In genomic region chr5:139794938-139795337, GRCm38 (mm10) we compare ENCODE assay signal across 9 mouse cellular contexts. TPM values are rescaled to one million over a fixed set of nuclear protein-coding genes. Genes with fewer than 3 reads are reported as not detected.
DNase-seq lines count a peak whose midpoint lies in the region; ATAC-seq lines count a peak whose summit lies in the region.
"Had no signal": no experiment of that assay in that cellular context is flagged by ENCODE, and none has a peak within 500 bp of the region (broad histone marks: within the 10 kb centered on the region; RNA-seq: fewer than 3 reads in every experiment).

No protein-coding gene starts in this region.

- intact Hi-C loops in heart, postnatal 25 days (cut with DNase I): no loop called here
- intact Hi-C loops in left cerebral cortex, postnatal 36 days (cut with DNase I): no loop called here

- H3K4me3 ChIP-seq in heart, embryonic 14.5 days (ENCODE audit: control insufficient read depth in 1 of 2, insufficient read depth in 1 of 2, low read depth in 1 of 2, low read length in 2 of 2): no peak overlapping the region
- H3K4me3 ChIP-seq: neural tube, embryonic 13.5 days had no signal

- peak; percentile 97 for DNase-seq in heart, adult 11 months
- no peak for DNase-seq in heart, postnatal 25 days (ENCODE audit: low spot score)
- DNase-seq in adrenal gland, adult 2 months: peak; percentile 88
- DNase-seq in lung, postnatal 4 days: peak; percentile 36 to 42
- no peak for DNase-seq in ovary, postnatal 10 days (ENCODE audit: low spot score)
- no peak for DNase-seq in left cerebral cortex, postnatal 36 days (ENCODE audit: low spot score in 2 of 2)
- no peak for DNase-seq in layer of hippocampus, postnatal 36 days

- 27% methylated on average over 10 of the region's 10 CpGs for WGBS in heart, embryonic 14.5 days

- no peaks in the 10 kb centered on the region for H3K27me3 ChIP-seq in heart, embryonic 14.5 days (ENCODE audit: control insufficient read depth, insufficient read depth, low read length)

- H3K9me3 ChIP-seq in heart, embryonic 14.5 days (ENCODE audit: control insufficient read depth, low read length): no peaks in the 10 kb centered on the region
- H3K9me3 ChIP-seq: neural tube, embryonic 13.5 days had no signal

- ATAC-seq in heart, embryonic 14.5 days (ENCODE audit: insufficient number of reproducible peaks, insufficient read depth, low FRiP score, low read depth): no peak

- H3K4me2 ChIP-seq in heart, embryonic 14.5 days (ENCODE audit: low read length): peak overlapping the region; percentile 37; the same call in 1 of the 2 replicates
- H3K4me2 ChIP-seq: neural tube, embryonic 13.5 days had no signal

- peaks cover 11% of the 10 kb centered on the region for H3K36me3 ChIP-seq in heart, embryonic 14.5 days (ENCODE audit: control insufficient read depth, insufficient read depth, low read length)

- H3K9ac ChIP-seq in heart, embryonic 14.5 days (ENCODE audit: low read length): peak overlapping the region; percentile 46; the same call in 1 of the 2 replicates

- H3K4me1 ChIP-seq in heart, embryonic 14.5 days (ENCODE audit: control insufficient read depth in 2 of 2, insufficient read depth in 2 of 2, low read length in 2 of 2): peaks cover 67 to 75% of the 10 kb centered on the region in 2 experiments

- H3K27ac ChIP-seq in heart, embryonic 14.5 days (replicated peaks in 1 of 2; ENCODE audit: control insufficient read depth in 1 of 2, insufficient read depth in 1 of 2, low read depth in 2 of 2, low read length in 2 of 2): peak overlapping the region; percentile 74 to 94
- H3K27ac ChIP-seq: neural tube, embryonic 13.5 days had no signal

RNA-seq across cellular contexts. Expression of gene Mafk, which starts 3.6 kb away (rescaled TPM):
- 10 to 100 TPM; 30.2 to 30.9 TPM for total RNA-seq in heart, postnatal 25 days (2021)
- 10 to 100 TPM; 32.1 to 34.1 TPM for total RNA-seq in adrenal gland, adult 2 months (2021)
- polyA plus RNA-seq in adrenal gland, adult 2 months (2012; rRNA removed): 28.8 and 29.8 TPM in 2 replicates
- 10.6 and 11.2 TPM in 2 replicates for polyA plus RNA-seq in heart, embryonic 14.5 days (2014; fragmentation: Nextera tagmentation; extraction: Ambion mirVana)
- total RNA-seq in left cerebral cortex, postnatal 36 days (2021): 1 to 10 TPM; 8.2 to 8.8 TPM
- 1 to 10 TPM; 7.3 to 8.2 TPM for total RNA-seq in layer of hippocampus, postnatal 36 days (2021)

RNA-seq across cellular contexts. Expression of gene Ints1, which starts 19.5 kb away (rescaled TPM):
- 10 to 100 TPM; 43.3 to 47.3 TPM for total RNA-seq in heart, postnatal 25 days (2021)
- total RNA-seq in adrenal gland, adult 2 months (2021): 10 to 100 TPM; 50.6 to 55.9 TPM
- 77.2 and 91.0 TPM in 2 replicates for polyA plus RNA-seq in adrenal gland, adult 2 months (2012; rRNA removed)
- polyA plus RNA-seq in heart, embryonic 14.5 days (2014; fragmentation: Nextera tagmentation; extraction: Ambion mirVana): 17.1 and 19.8 TPM in 2 replicates
- total RNA-seq in left cerebral cortex, postnatal 36 days (2021): 10 to 100 TPM; 95.5 to 96.2 TPM
- 10 to 100 TPM; 86.4 to 91.9 TPM for total RNA-seq in layer of hippocampus, postnatal 36 days (2021)

RNA-seq across cellular contexts. Expression of gene Tmem184a, which starts 24.8 kb away (rescaled TPM):
- under 1 TPM; 0.16 to 0.17 TPM for total RNA-seq in heart, postnatal 25 days (2021)
- total RNA-seq in adrenal gland, adult 2 months (2021): under 1 TPM; 0.17 TPM
- 0.43 and 1.5 TPM in 2 replicates for polyA plus RNA-seq in adrenal gland, adult 2 months (2012; rRNA removed)
- 0.05 and 0.19 TPM in 2 replicates for polyA plus RNA-seq in heart, embryonic 14.5 days (2014; fragmentation: Nextera tagmentation; extraction: Ambion mirVana)
- total RNA-seq in left cerebral cortex, postnatal 36 days (2021): under 1 TPM in 1 of 2 experiments, not detected in 1; 0.89 TPM
- 1 to 10 TPM in 1 of 2 experiments, under 1 TPM in 1; 0.18 to 1.0 TPM for total RNA-seq in layer of hippocampus, postnatal 36 days (2021)

RNA-seq across cellular contexts. Expression of gene Gm26938, which starts 31.3 kb away (rescaled TPM):
- total RNA-seq in heart, postnatal 25 days (2021): not detected
- not detected for total RNA-seq in adrenal gland, adult 2 months (2021)
- polyA plus RNA-seq in adrenal gland, adult 2 months (2012; rRNA removed): not detected in 2 replicates
- polyA plus RNA-seq in heart, embryonic 14.5 days (2014; fragmentation: Nextera tagmentation; extraction: Ambion mirVana): not detected in 2 replicates
- not detected for total RNA-seq in left cerebral cortex, postnatal 36 days (2021)
- total RNA-seq in layer of hippocampus, postnatal 36 days (2021): not detected
- polyA plus RNA-seq: neural tube, embryonic 13.5 days had no signal

RNA-seq across cellular contexts. Expression of gene Psmg3, which starts 31.7 kb away (rescaled TPM):
- total RNA-seq in heart, postnatal 25 days (2021): 10 to 100 TPM; 10.2 to 11.1 TPM
- 10 to 100 TPM; 14.8 to 21.5 TPM for total RNA-seq in adrenal gland, adult 2 months (2021)
- polyA plus RNA-seq in adrenal gland, adult 2 months (2012; rRNA removed): 18.3 and 20.8 TPM in 2 replicates
- 41.1 and 44.5 TPM in 2 replicates for polyA plus RNA-seq in heart, embryonic 14.5 days (2014; fragmentation: Nextera tagmentation; extraction: Ambion mirVana)
- 10 to 100 TPM; 19.3 to 19.9 TPM for total RNA-seq in left cerebral cortex, postnatal 36 days (2021)
- total RNA-seq in layer of hippocampus, postnatal 36 days (2021): 10 to 100 TPM; 18.4 to 19.9 TPM

Comparison
In these comparisons a context has a peak if more than half of its experiments do, and no peak if none do; other contexts are left out.
1. DNase-seq: peak in heart, adult 11 months (single experiment), adrenal gland, adult 2 months (single experiment) and lung, postnatal 4 days (2 of 2); none in heart, postnatal 25 days (single experiment), ovary, postnatal 10 days (single experiment), left cerebral cortex, postnatal 36 days (0 of 2) and layer of hippocampus, postnatal 36 days (0 of 2).